Mouse (Mus musculus) adrenal gland, postnatal 4 days (tissue): ENCODE measurements around the gene Arsa. TPM values are rescaled to one million over a fixed set of nuclear protein-coding genes. Genes with fewer than 3 reads are reported as not detected.

Experiments used
- total RNA-seq, 2 experiments: library from RNA; stranded (reverse); gene quantifications; 2 replicates each; pipeline ENCODE4 v1.2.3; 2021

Arsa gene
- total RNA-seq, 2 experiments from 2014 or later = 24.4 to 25.0 TPM

Other genes starting within 250 kb of the Arsa start
- 100 to 1,000 TPM; 108 to 111 TPM for gene Sbf1, start 162.1 kb downstream of the Arsa start, total RNA-seq
- under 1 TPM in 1 of 2 experiments, not detected in 1; 0.53 TPM for gene Adm2, start 154.7 kb downstream of the Arsa start, total RNA-seq
- 10 to 100 TPM in 1 of 2 experiments, 1 to 10 TPM in 1; 6.0 to 90.1 TPM for gene Miox, start 143.0 kb downstream of the Arsa start, total RNA-seq
- gene Lmf2, start 121.8 kb downstream of the Arsa start, total RNA-seq = 10 to 100 TPM; 59.3 to 59.5 TPM
- gene Ncaph2, start 121.7 kb downstream of the Arsa start, total RNA-seq = 100 to 1,000 TPM; 126 to 133 TPM
- gene Sco2, start 103.6 kb downstream of the Arsa start, total RNA-seq = 10 to 100 TPM; 20.2 to 22.5 TPM
- 1 to 10 TPM in 1 of 2 experiments, under 1 TPM in 1; 0.87 to 1.9 TPM for gene Tymp, start 100.4 kb downstream of the Arsa start, total RNA-seq
- 1 to 10 TPM in 1 of 2 experiments, under 1 TPM in 1; 0.34 to 1.5 TPM for gene Odf3b, start 98.1 kb downstream of the Arsa start, total RNA-seq
- not detected for gene Klhdc7b, start 92.5 kb downstream of the Arsa start, total RNA-seq
- gene Syce3, start 66.9 kb downstream of the Arsa start, total RNA-seq = not detected
- gene Cpt1b, start 51.6 kb downstream of the Arsa start, total RNA-seq = 100 to 1,000 TPM in 1 of 2 experiments, 10 to 100 TPM in 1; 95.7 to 128 TPM
- 1 to 10 TPM; 2.5 to 3.0 TPM for gene C730034F03Rik, start 47.8 kb downstream of the Arsa start, total RNA-seq
- 1 to 10 TPM in 1 of 2 experiments, under 1 TPM in 1; 0.84 to 1.9 TPM for gene Gm44502, start 47.7 kb downstream of the Arsa start, total RNA-seq
- gene Chkb, start 47.5 kb downstream of the Arsa start, total RNA-seq = 10 to 100 TPM; 87.1 to 87.7 TPM
- 10 to 100 TPM; 20.4 to 22.1 TPM for gene Mapk8ip2, start 23.5 kb downstream of the Arsa start, total RNA-seq
- gene Shank3, start 22.2 kb upstream of the Arsa start, total RNA-seq = 10 to 100 TPM; 58.7 to 66.0 TPM
- 1 to 10 TPM; 1.9 to 2.8 TPM for gene Acr, start 90.9 kb upstream of the Arsa start, total RNA-seq
- gene Rabl2, start 114.5 kb upstream of the Arsa start, total RNA-seq = 10 to 100 TPM; 17.3 to 18.3 TPM